Mouse (Mus musculus) effector memory CD4-positive, alpha-beta T cell, adult 7 months (primary cell): ENCODE results near the gene Tspan17. TPM values are rescaled to one million over a fixed set of nuclear protein-coding genes. Genes with fewer than 3 reads are reported as not detected.

Experiments used
- polyA plus RNA-seq: library from polyadenylated mRNA; unstranded; fragments of 100-300 nt; shearing (Covaris generic); gene quantifications from one replicate; pipeline ENCODE4 v1.2.1, GENCODE M21; 2017

The Tspan17 gene
- 6.1 TPM for polyA plus RNA-seq

DNA sequence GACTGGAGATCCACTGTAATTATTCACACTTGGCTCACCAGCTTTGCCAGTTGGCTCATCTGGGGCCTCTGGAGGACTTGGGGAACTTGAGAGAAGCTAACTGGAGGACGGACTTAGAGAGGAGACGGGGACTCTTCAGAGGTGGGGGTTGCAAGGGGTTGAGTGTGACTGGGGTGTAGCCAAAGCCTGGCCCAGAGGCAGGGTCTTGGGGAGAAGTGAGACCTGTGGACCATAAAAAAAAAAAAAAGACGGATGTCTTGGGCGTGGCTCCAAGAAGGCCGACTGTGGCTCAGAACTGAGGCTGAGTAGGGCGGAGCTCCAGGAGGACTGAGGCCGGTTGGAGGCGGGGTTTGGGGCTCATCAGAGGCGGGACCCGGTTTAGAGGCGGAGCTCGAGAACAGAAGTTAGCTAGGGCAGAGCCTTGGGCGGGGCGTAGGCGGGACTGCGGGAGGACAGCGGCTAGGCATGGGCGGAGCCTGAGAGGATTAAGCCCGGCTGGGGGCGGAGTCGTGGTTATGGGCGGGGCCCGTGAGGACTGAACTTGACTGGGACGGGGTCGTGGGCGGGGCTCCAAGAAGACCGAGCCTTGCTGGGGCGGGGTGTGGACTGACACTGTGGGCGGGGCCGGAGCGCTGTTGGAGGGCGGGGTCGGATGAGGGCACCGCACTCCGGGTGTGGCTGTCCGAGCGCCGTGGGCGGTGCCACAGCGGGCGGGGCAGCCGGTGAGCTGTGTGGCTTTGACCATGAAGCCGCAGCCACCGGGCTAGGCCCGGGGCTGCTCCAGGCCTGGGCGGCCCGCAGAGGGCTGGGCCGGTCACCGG is at the start of gene Tspan17:
Tspan17 (plus strand) TSS at position 638 of the 821 bp plus-strand sequence.

DNA sequence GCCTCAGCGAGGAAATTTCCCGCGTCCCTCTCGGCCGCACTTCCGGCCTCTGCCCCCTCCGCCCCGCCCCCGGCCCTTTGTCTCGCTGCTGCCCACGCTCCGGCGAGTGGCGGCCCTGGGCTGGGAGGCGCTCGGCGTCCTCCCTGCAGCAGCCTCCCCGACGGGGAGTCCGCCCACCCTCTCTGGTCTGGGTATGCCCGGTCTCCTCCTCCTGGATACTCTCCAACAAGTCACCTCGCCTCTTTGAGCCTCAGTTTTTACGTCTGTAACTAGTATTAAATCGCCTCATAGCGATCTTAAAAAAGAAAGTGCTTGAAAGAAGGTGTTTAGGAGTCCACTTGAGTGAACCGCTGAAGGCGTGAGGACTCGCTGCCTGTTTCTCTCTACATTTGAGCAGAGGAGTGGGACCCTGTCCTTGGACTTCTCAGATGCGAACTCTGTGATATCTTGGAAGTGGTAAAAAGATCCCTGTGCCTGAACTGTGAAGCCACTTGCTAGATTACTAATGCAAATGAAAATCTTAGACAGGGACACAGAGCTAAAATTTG is 39.2 kb upstream of the Tspan17 start, which contains the start of gene Gprin1:
Gprin1 (minus strand) TSS at position 11 of the 548 bp plus-strand sequence.

GRCm38 (mm10) chr13:54766192-54766768 is 22.9 kb upstream of the Tspan17 start, which contains the start of gene Sncb:
TSS of gene Sncb (minus strand) at chr13:54766595.

DNA sequence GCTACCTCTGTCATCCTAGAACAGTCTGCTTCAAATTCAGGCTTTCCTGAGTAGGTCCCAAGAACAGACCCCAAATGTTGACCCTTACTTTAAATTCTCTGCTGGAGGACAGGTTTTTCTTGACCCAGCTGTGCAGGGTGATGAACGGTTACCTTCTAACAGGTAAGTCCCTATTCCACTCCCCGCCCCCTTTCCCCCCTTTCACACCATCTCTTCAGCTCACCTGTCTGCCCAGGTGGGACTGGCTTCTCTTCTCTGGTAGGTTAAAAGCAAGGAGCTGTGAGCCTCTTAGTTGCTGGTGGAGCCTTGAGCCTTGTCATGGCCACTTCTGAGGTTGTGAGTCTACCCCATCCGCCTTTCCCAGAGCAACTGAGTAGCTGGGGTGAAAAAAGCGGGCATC is 5.5 kb upstream of the Tspan17 start, which contains the start of gene Eif4e1b:
Eif4e1b (plus strand) TSS at position 301 of the 400 bp plus-strand sequence.

Other genes with a start within 250 kb of the Tspan17 start
- 72.7 TPM for gene 4833439L19Rik, start 223.9 kb upstream of the Tspan17 start, polyA plus RNA-seq
- gene Arl10, start 214.4 kb upstream of the Tspan17 start, polyA plus RNA-seq = 1.8 TPM
- 26.2 TPM for gene Nop16, start 199.3 kb upstream of the Tspan17 start, polyA plus RNA-seq
- gene Higd2a, start 199.2 kb upstream of the Tspan17 start, polyA plus RNA-seq = 138 TPM
- 80.2 TPM for gene Cltb, start 178.0 kb upstream of the Tspan17 start, polyA plus RNA-seq
- gene Faf2, start 167.6 kb upstream of the Tspan17 start, polyA plus RNA-seq = 76.6 TPM
- 90.4 TPM for gene Rnf44, start 95.5 kb upstream of the Tspan17 start, polyA plus RNA-seq
- 0.12 TPM for gene Cdhr2, start 87.9 kb upstream of the Tspan17 start, polyA plus RNA-seq
- gene Gprin1, start 39.5 kb upstream of the Tspan17 start, polyA plus RNA-seq = not detected
- 0.57 TPM for gene Sncb, start 22.8 kb upstream of the Tspan17 start, polyA plus RNA-seq
- not detected for gene Eif4e1b, start 5.4 kb upstream of the Tspan17 start, polyA plus RNA-seq
- gene Unc5a, start 160.0 kb downstream of the Tspan17 start, polyA plus RNA-seq = 13.4 TPM
- gene Hk3, start 232.0 kb downstream of the Tspan17 start, polyA plus RNA-seq = 1.1 TPM